Mouse (Mus musculus) lung, embryonic 15.5 days (tissue): Measurements from ENCODE around the gene BC107364. TPM values are rescaled to one million over a fixed set of nuclear protein-coding genes. Genes with fewer than 3 reads are reported as not detected.
"Not testable (repeated sequence)": the region's sequence is repeated elsewhere in the genome, so short reads cannot be mapped to it uniquely, and the experiment has no call there.

Experiments used
- ATAC-seq: fragments of 200-750 bp; cut with Nextera tagmentation; 2 replicates; pipeline ENCODE4 v1.8.0; 2017; ENCODE audit warnings: moderate number of reproducible peaks, borderline replicate concordance; ENCODE audit not compliant: low FRiP score, low TSS enrichment; ENCODE audit errors: extremely low read depth
- H3K27ac ChIP-seq: fragments of 300-500 bp; sonication (generic); 2 replicates; pipeline ENCODE4 v1.5.1; 2015; ENCODE audit warnings: moderate library complexity, mild to moderate bottlenecking, inconsistent platforms
- H3K27me3 ChIP-seq: fragments of 300-500 bp; sonication (generic); 2 replicates; pipeline ENCODE4 v1.6.1; 2015; ENCODE audit warnings: inconsistent platforms
- H3K36me3 ChIP-seq: fragments of 300-500 bp; sonication (generic); 2 replicates; pipeline ENCODE4 v1.6.1; 2015; ENCODE audit warnings: inconsistent platforms
- H3K4me1 ChIP-seq: fragments of 300-500 bp; sonication (generic); 2 replicates; pipeline ENCODE4 v1.6.1; 2015; ENCODE audit warnings: inconsistent platforms
- H3K4me2 ChIP-seq: fragments of 300-500 bp; sonication (generic); 2 replicates; pipeline ENCODE4 v1.6.1; 2015; ENCODE audit warnings: inconsistent platforms, mild to moderate bottlenecking, moderate library complexity
- H3K4me3 ChIP-seq: fragments of 300-500 bp; sonication (generic); 2 replicates; pipeline ENCODE4 v1.5.1; 2015; ENCODE audit warnings: mild to moderate bottlenecking, inconsistent platforms
- H3K9ac ChIP-seq: fragments of 300-500 bp; sonication (generic); 2 replicates; pipeline ENCODE4 v1.6.1; 2015; ENCODE audit warnings: inconsistent platforms
- H3K9me3 ChIP-seq: fragments of 300-500 bp; sonication (generic); 2 replicates; pipeline ENCODE4 v1.6.1; 2016; ENCODE audit warnings: inconsistent platforms
- WGBS: fragments of 180-500 bp; shearing (Covaris S2); methylation state at CpG from one replicate; pipeline ENCODE4 v1.1.7; 2015; 5-methylcytosine and 5-hydroxymethylcytosine counted together
- polyA plus RNA-seq: library from polyadenylated mRNA; unstranded; fragments of >200 nt; fragmentation: Nextera tagmentation; extraction: Ambion mirVana; gene quantifications from 2 replicates; pipeline ENCODE4 v1.2.1, GENCODE M21; 2015

The BC107364 gene
- polyA plus RNA-seq, 1 experiment from 2014 or later: 0.14 TPM

GRCm38 (mm10) chr3:96494912-96495311 is 42.8 kb upstream of the BC107364 start:
- no peaks in the 10 kb centered on the region for H3K36me3 ChIP-seq
- no peaks in the 10 kb centered on the region for H3K27me3 ChIP-seq
- H3K27ac ChIP-seq: no peak overlapping the region
- H3K9ac ChIP-seq: no peak overlapping the region
- no peaks in the 10 kb centered on the region for H3K9me3 ChIP-seq
- WGBS: 92% methylated on average over 3 of the region's 3 CpGs
- H3K4me2 ChIP-seq: no peak overlapping the region
- H3K4me3 ChIP-seq: no peak overlapping the region
- H3K4me1 ChIP-seq: peaks cover 9% of the 10 kb centered on the region; the same call in 1 of the 2 replicates
- no peak for ATAC-seq

GRCm38 (mm10) chr3:96494456-96494855 is 42.4 kb upstream of the BC107364 start:
- H3K4me1 ChIP-seq, H3K27ac ChIP-seq, ATAC-seq, H3K4me2 ChIP-seq, H3K36me3 ChIP-seq, H3K27me3 ChIP-seq, H3K9me3 ChIP-seq, H3K4me3 ChIP-seq, H3K9ac ChIP-seq: not testable (repeated sequence)
- WGBS: 88% methylated on average over 7 of the region's 11 CpGs

- not testable (repeated sequence) for H3K9ac ChIP-seq, H3K9me3 ChIP-seq, H3K4me3 ChIP-seq, H3K36me3 ChIP-seq, ATAC-seq, H3K27me3 ChIP-seq, H3K4me2 ChIP-seq
- Histone ChIP-seq H3K27ac (peak overlapping the region; percentile 85), H3K4me1 (peaks cover 10% of the 10 kb centered on the region; the same call in 1 of the 2 replicates)
- WGBS: 75% methylated on average over 5 of the region's 8 CpGs
These were observed 37.5 kb upstream of the BC107364 start for GRCm38 (mm10) chr3:96489636-96490035.

- ATAC-seq: peak; percentile 77
- H3K36me3 ChIP-seq, H3K4me2 ChIP-seq, H3K9ac ChIP-seq, H3K27me3 ChIP-seq, H3K4me3 ChIP-seq, H3K9me3 ChIP-seq: not testable (repeated sequence)
- H3K4me1 ChIP-seq: peaks cover 10% of the 10 kb centered on the region; the same call in 1 of the 2 replicates
- 0% methylated on average over 9 of the region's 31 CpGs for WGBS
- peak overlapping the region; percentile 85 for H3K27ac ChIP-seq
These were observed 37.0 kb upstream of the BC107364 start for GRCm38 (mm10) chr3:96488907-96489629.

- peak overlapping the region; percentile 36 for H3K4me3 ChIP-seq
- 0% methylated on average over 1 of the region's 55 CpGs for WGBS
- H3K36me3 ChIP-seq, H3K9me3 ChIP-seq, H3K27me3 ChIP-seq: not testable (repeated sequence)
- H3K9ac ChIP-seq: 0 out of 2 replicates have a peak overlapping the region, but pooled peaks have one; percentile 21
- H3K27ac ChIP-seq: peak overlapping the region; percentile 89
- peaks cover 10% of the 10 kb centered on the region; the same call in 1 of the 2 replicates for H3K4me1 ChIP-seq
- peak overlapping the region; percentile 57 for H3K4me2 ChIP-seq
- peak; percentile 88 for ATAC-seq
These were observed 36.3 kb upstream of the BC107364 start for GRCm38 (mm10) chr3:96488290-96488906.

GRCm38 (mm10) chr3:96487596-96488289 is 35.6 kb upstream of the BC107364 start:
- 3% methylated on average over 26 of the region's 26 CpGs for WGBS
- peak overlapping the region; percentile 57 for H3K4me2 ChIP-seq

GRCm38 (mm10) chr3:96486828-96487559 is 34.9 kb upstream of the BC107364 start:
- not testable (repeated sequence) for H3K9me3 ChIP-seq, H3K36me3 ChIP-seq, H3K9ac ChIP-seq, H3K27me3 ChIP-seq
- H3K4me2 ChIP-seq: peak overlapping the region; percentile 57
- peak; percentile 82 for ATAC-seq
- peak overlapping the region; percentile 11; the same call in 1 of the 2 replicates for H3K27ac ChIP-seq
- peaks cover 10% of the 10 kb centered on the region; the same call in 1 of the 2 replicates for H3K4me1 ChIP-seq
- WGBS: 11% methylated on average over 8 of the region's 38 CpGs
- peak overlapping the region; percentile 36 for H3K4me3 ChIP-seq

More at GRCm38 (mm10) chr3:96487596-96488289, 35.6 kb upstream of the BC107364 start:
- Histone ChIP-seq H3K4me1 (peaks cover 10% of the 10 kb centered on the region; the same call in 1 of the 2 replicates), H3K9ac (peak overlapping the region; percentile 21; the same call in 1 of the 2 replicates), H3K36me3 (no peaks in the 10 kb centered on the region), H3K9me3 (no peaks in the 10 kb centered on the region), H3K27ac (peak overlapping the region; percentile 89), H3K4me3 (peak overlapping the region; percentile 36), H3K27me3 (no peaks in the 10 kb centered on the region)
- no peak for ATAC-seq

- H3K9ac ChIP-seq, H3K4me2 ChIP-seq, H3K27ac ChIP-seq, H3K36me3 ChIP-seq, H3K27me3 ChIP-seq, H3K9me3 ChIP-seq, H3K4me3 ChIP-seq: not testable (repeated sequence)
- 1% methylated on average over 4 of the region's 34 CpGs for WGBS
- peak; percentile 56 for ATAC-seq
- peaks cover 10% of the 10 kb centered on the region; the same call in 1 of the 2 replicates for H3K4me1 ChIP-seq
These were observed 34.1 kb upstream of the BC107364 start for GRCm38 (mm10) chr3:96486064-96486827.

- Histone ChIP-seq H3K4me1 (peaks cover 10% of the 10 kb centered on the region; the same call in 1 of the 2 replicates), H3K27ac (no peak overlapping the region), H3K36me3 (no peaks in the 10 kb centered on the region), H3K9me3 (no peaks in the 10 kb centered on the region), H3K4me3 (no peak overlapping the region), H3K27me3 (no peaks in the 10 kb centered on the region), H3K4me2 (peak overlapping the region; percentile 27; the same call in 1 of the 2 replicates), H3K9ac (no peak overlapping the region)
- no peak for ATAC-seq
- whole genome bisulfite sequencing: 79% methylated on average over 2 of the region's 2 CpGs
These were observed 33.3 kb upstream of the BC107364 start for GRCm38 (mm10) chr3:96485361-96485760.

GRCm38 (mm10) chr3:96484921-96485320 is 32.8 kb upstream of the BC107364 start:
- H3K27ac ChIP-seq: no peak overlapping the region
- no peak overlapping the region for H3K9ac ChIP-seq
- 72% methylated on average over 4 of the region's 4 CpGs for WGBS
- no peaks in the 10 kb centered on the region for H3K36me3 ChIP-seq
- no peaks in the 10 kb centered on the region for H3K27me3 ChIP-seq
- no peak for ATAC-seq
- peak overlapping the region; percentile 27; the same call in 1 of the 2 replicates for H3K4me2 ChIP-seq
- no peak overlapping the region for H3K4me3 ChIP-seq
- H3K9me3 ChIP-seq: no peaks in the 10 kb centered on the region
- H3K4me1 ChIP-seq: peaks cover 10% of the 10 kb centered on the region; the same call in 1 of the 2 replicates

GRCm38 (mm10) chr3:96483946-96484345 is 31.8 kb upstream of the BC107364 start:
- no peaks in the 10 kb centered on the region for H3K9me3 ChIP-seq
- no peak for ATAC-seq
- H3K27ac ChIP-seq: no peak overlapping the region
- no peaks in the 10 kb centered on the region for H3K27me3 ChIP-seq
- WGBS: 74% methylated on average over 2 of the region's 2 CpGs
- H3K4me3 ChIP-seq: no peak overlapping the region
- no peak overlapping the region for H3K4me2 ChIP-seq
- H3K4me1 ChIP-seq: peaks cover 10% of the 10 kb centered on the region; the same call in 1 of the 2 replicates
- no peaks in the 10 kb centered on the region for H3K36me3 ChIP-seq
- H3K9ac ChIP-seq: no peak overlapping the region
